Mouse (Mus musculus): Measurements from ENCODE around the gene Plcb4. TPM values are rescaled to one million over a fixed set of nuclear protein-coding genes. Genes with fewer than 3 reads are reported as not detected.

Plcb4 gene
- polyA plus RNA-seq, 1 experiment from 2014 or later = 11.0 TPM

- Histone ChIP-seq H3K4me1 (ENCODE audit: control insufficient read depth, insufficient read depth, low read length) (no peaks in the 10 kb centered on the region), H3K9me3 (replicated peaks; ENCODE audit: control insufficient read depth, low read length) (no peaks in the 10 kb centered on the region), H3K27ac (replicated peaks; ENCODE audit: low read depth, low read length) (no peak overlapping the region), H3K4me2 (ENCODE audit: low read depth, low read length) (no peak overlapping the region), H3K36me3 (replicated peaks; ENCODE audit: control insufficient read depth, insufficient read depth, low read depth, low read length) (no peaks in the 10 kb centered on the region), H3K27me3 (ENCODE audit: control insufficient read depth, insufficient read depth, low read length) (no peaks in the 10 kb centered on the region), H3K9ac (replicated peaks; ENCODE audit: low read length) (no peak overlapping the region), H3K4me3 (ENCODE audit: low read depth, low read length) (no peak overlapping the region)
- DNase-seq (ENCODE audit: low spot score) (no peak), ATAC-seq (replicated peaks; ENCODE audit: insufficient number of reproducible peaks, low FRiP score, low TSS enrichment, low read depth) (no peak)
- WGBS = 92% methylated on average over 6 of the region's 6 CpGs
Measured at GRCm38 (mm10) chr2:135723387-135723786, 64.6 kb downstream of the Plcb4 start.

GRCm38 (mm10) chr2:135724489-135724888 is 65.7 kb downstream of the Plcb4 start:
- DNase-seq (ENCODE audit: low spot score) (no peak), ATAC-seq (replicated peaks; ENCODE audit: insufficient number of reproducible peaks, low FRiP score, low TSS enrichment, low read depth) (no peak)
- H3K27ac ChIP-seq (replicated peaks; ENCODE audit: low read depth, low read length) = no peak overlapping the region
- H3K36me3 ChIP-seq (replicated peaks; ENCODE audit: control insufficient read depth, insufficient read depth, low read depth, low read length) = no peaks in the 10 kb centered on the region
- H3K4me3 ChIP-seq (ENCODE audit: low read depth, low read length) = no peak overlapping the region
- no peak overlapping the region for H3K9ac ChIP-seq (replicated peaks; ENCODE audit: low read length)
- WGBS = 90% methylated on average over 10 of the region's 10 CpGs
- H3K4me2 ChIP-seq (ENCODE audit: low read depth, low read length) = no peak overlapping the region
- H3K4me1 ChIP-seq (ENCODE audit: control insufficient read depth, insufficient read depth, low read length) = no peaks in the 10 kb centered on the region
- no peaks in the 10 kb centered on the region for H3K9me3 ChIP-seq (replicated peaks; ENCODE audit: control insufficient read depth, low read length)
- no peaks in the 10 kb centered on the region for H3K27me3 ChIP-seq (ENCODE audit: control insufficient read depth, insufficient read depth, low read length)

- no peak overlapping the region for H3K4me2 ChIP-seq (ENCODE audit: low read depth, low read length)
- no peak overlapping the region for H3K9ac ChIP-seq (replicated peaks; ENCODE audit: low read length)
- no peaks in the 10 kb centered on the region for H3K9me3 ChIP-seq (replicated peaks; ENCODE audit: control insufficient read depth, low read length)
- no peak overlapping the region for H3K4me3 ChIP-seq (ENCODE audit: low read depth, low read length)
- H3K27me3 ChIP-seq (ENCODE audit: control insufficient read depth, insufficient read depth, low read length) = no peaks in the 10 kb centered on the region
- H3K36me3 ChIP-seq (replicated peaks; ENCODE audit: control insufficient read depth, insufficient read depth, low read depth, low read length) = no peaks in the 10 kb centered on the region
- no peak for DNase-seq (ENCODE audit: low spot score)
- no peak overlapping the region for H3K27ac ChIP-seq (replicated peaks; ENCODE audit: low read depth, low read length)
- no peaks in the 10 kb centered on the region for H3K4me1 ChIP-seq (ENCODE audit: control insufficient read depth, insufficient read depth, low read length)
- 72% methylated on average over 4 of the region's 4 CpGs for WGBS
- ATAC-seq (replicated peaks; ENCODE audit: insufficient number of reproducible peaks, low FRiP score, low TSS enrichment, low read depth) = no peak
Measured at GRCm38 (mm10) chr2:135725362-135725761, 66.6 kb downstream of the Plcb4 start.

- H3K27ac ChIP-seq (replicated peaks; ENCODE audit: low read depth, low read length) = no peak overlapping the region
- no peak overlapping the region for H3K4me2 ChIP-seq (ENCODE audit: low read depth, low read length)
- no peaks in the 10 kb centered on the region for H3K4me1 ChIP-seq (ENCODE audit: control insufficient read depth, insufficient read depth, low read length)
- H3K36me3 ChIP-seq (replicated peaks; ENCODE audit: control insufficient read depth, insufficient read depth, low read depth, low read length) = no peaks in the 10 kb centered on the region
- H3K27me3 ChIP-seq (ENCODE audit: control insufficient read depth, insufficient read depth, low read length) = no peaks in the 10 kb centered on the region
- H3K4me3 ChIP-seq (ENCODE audit: low read depth, low read length) = no peak overlapping the region
- 87% methylated on average over 9 of the region's 9 CpGs for WGBS
- ATAC-seq (replicated peaks; ENCODE audit: insufficient number of reproducible peaks, low FRiP score, low TSS enrichment, low read depth) (no peak), DNase-seq (ENCODE audit: low spot score) (no peak)
- H3K9me3 ChIP-seq (replicated peaks; ENCODE audit: control insufficient read depth, low read length) = no peaks in the 10 kb centered on the region
- H3K9ac ChIP-seq (replicated peaks; ENCODE audit: low read length) = no peak overlapping the region
Measured at GRCm38 (mm10) chr2:135727088-135727487, 68.3 kb downstream of the Plcb4 start.

GRCm38 (mm10) chr2:135727925-135728324 is 69.1 kb downstream of the Plcb4 start:
- Histone ChIP-seq H3K4me2 (ENCODE audit: low read depth, low read length) (no peak overlapping the region), H3K9ac (replicated peaks; ENCODE audit: low read length) (no peak overlapping the region), H3K9me3 (replicated peaks; ENCODE audit: control insufficient read depth, low read length) (no peaks in the 10 kb centered on the region), H3K27me3 (ENCODE audit: control insufficient read depth, insufficient read depth, low read length) (no peaks in the 10 kb centered on the region), H3K36me3 (replicated peaks; ENCODE audit: control insufficient read depth, insufficient read depth, low read depth, low read length) (no peaks in the 10 kb centered on the region), H3K4me3 (ENCODE audit: low read depth, low read length) (no peak overlapping the region), H3K27ac (replicated peaks; ENCODE audit: low read depth, low read length) (no peak overlapping the region), H3K4me1 (ENCODE audit: control insufficient read depth, insufficient read depth, low read length) (no peaks in the 10 kb centered on the region)
- 86% methylated on average over 4 of the region's 4 CpGs for WGBS
- no peak for DNase-seq (ENCODE audit: low spot score)
- no peak for ATAC-seq (replicated peaks; ENCODE audit: insufficient number of reproducible peaks, low FRiP score, low TSS enrichment, low read depth)

GRCm38 (mm10) chr2:135731591-135731990 is 72.8 kb downstream of the Plcb4 start:
- H3K9ac ChIP-seq (replicated peaks; ENCODE audit: low read length) = no peak overlapping the region
- DNase-seq (ENCODE audit: low spot score) = no peak
- no peak for ATAC-seq (replicated peaks; ENCODE audit: insufficient number of reproducible peaks, low FRiP score, low TSS enrichment, low read depth)
- H3K27ac ChIP-seq (replicated peaks; ENCODE audit: low read depth, low read length) = no peak overlapping the region
- H3K4me3 ChIP-seq (ENCODE audit: low read depth, low read length) = no peak overlapping the region
- no peaks in the 10 kb centered on the region for H3K27me3 ChIP-seq (ENCODE audit: control insufficient read depth, insufficient read depth, low read length)
- H3K9me3 ChIP-seq (replicated peaks; ENCODE audit: control insufficient read depth, low read length) = no peaks in the 10 kb centered on the region
- WGBS = 54% methylated on average over 6 of the region's 6 CpGs
- H3K4me1 ChIP-seq (ENCODE audit: control insufficient read depth, insufficient read depth, low read length) = no peaks in the 10 kb centered on the region
- H3K4me2 ChIP-seq (ENCODE audit: low read depth, low read length) = no peak overlapping the region
- no peaks in the 10 kb centered on the region for H3K36me3 ChIP-seq (replicated peaks; ENCODE audit: control insufficient read depth, insufficient read depth, low read depth, low read length)

GRCm38 (mm10) chr2:135732651-135733050 is 73.8 kb downstream of the Plcb4 start:
- Histone ChIP-seq H3K9me3 (replicated peaks; ENCODE audit: control insufficient read depth, low read length) (no peaks in the 10 kb centered on the region), H3K4me3 (ENCODE audit: low read depth, low read length) (no peak overlapping the region), H3K9ac (replicated peaks; ENCODE audit: low read length) (no peak overlapping the region), H3K36me3 (replicated peaks; ENCODE audit: control insufficient read depth, insufficient read depth, low read depth, low read length) (no peaks in the 10 kb centered on the region), H3K4me1 (ENCODE audit: control insufficient read depth, insufficient read depth, low read length) (no peaks in the 10 kb centered on the region), H3K4me2 (ENCODE audit: low read depth, low read length) (no peak overlapping the region), H3K27ac (replicated peaks; ENCODE audit: low read depth, low read length) (no peak overlapping the region), H3K27me3 (ENCODE audit: control insufficient read depth, insufficient read depth, low read length) (no peaks in the 10 kb centered on the region)
- ATAC-seq (replicated peaks; ENCODE audit: insufficient number of reproducible peaks, low FRiP score, low TSS enrichment, low read depth) = no peak
- 81% methylated on average over 4 of the region's 4 CpGs for WGBS
- DNase-seq (ENCODE audit: low spot score) = no peak

- peak; percentile 28 for DNase-seq (ENCODE audit: low spot score)
- Histone ChIP-seq H3K27ac (replicated peaks; ENCODE audit: low read depth, low read length) (no peak overlapping the region), H3K9me3 (replicated peaks; ENCODE audit: control insufficient read depth, low read length) (no peaks in the 10 kb centered on the region), H3K4me1 (ENCODE audit: control insufficient read depth, insufficient read depth, low read length) (no peaks in the 10 kb centered on the region), H3K36me3 (replicated peaks; ENCODE audit: control insufficient read depth, insufficient read depth, low read depth, low read length) (no peaks in the 10 kb centered on the region), H3K4me3 (ENCODE audit: low read depth, low read length) (no peak overlapping the region), H3K9ac (replicated peaks; ENCODE audit: low read length) (no peak overlapping the region), H3K4me2 (ENCODE audit: low read depth, low read length) (no peak overlapping the region), H3K27me3 (ENCODE audit: control insufficient read depth, insufficient read depth, low read length) (no peaks in the 10 kb centered on the region)
- 45% methylated on average over 10 of the region's 10 CpGs for WGBS
- 0 out of 2 replicates have a peak, but pooled peaks have one; percentile 37 for ATAC-seq (replicated peaks; ENCODE audit: insufficient number of reproducible peaks, low FRiP score, low TSS enrichment, low read depth)
Measured at GRCm38 (mm10) chr2:135733926-135734510, 75.2 kb downstream of the Plcb4 start.

All from embryonic facial prominence, embryonic 11.5 days (tissue).